Mouse (Mus musculus) embryonic fibroblast, embryonic 13.5 days (primary cell): ENCODE data around the gene Cdadc1.

Experiments used
- CTCF ChIP-seq: IDR thresholded peaks from 2 replicates; pipeline ENCODE4 v1.5.1; 2011; ENCODE audit warnings: mild to moderate bottlenecking, control low read depth, low read length, moderate library complexity, borderline replicate concordance; ENCODE audit not compliant: insufficient read depth
- POLR2A ChIP-seq: IDR thresholded peaks from 2 replicates; pipeline ENCODE4 v1.6.1; 2011; ENCODE audit warnings: low read depth, mild to moderate bottlenecking, control low read depth, low read length, moderate library complexity

DNA sequence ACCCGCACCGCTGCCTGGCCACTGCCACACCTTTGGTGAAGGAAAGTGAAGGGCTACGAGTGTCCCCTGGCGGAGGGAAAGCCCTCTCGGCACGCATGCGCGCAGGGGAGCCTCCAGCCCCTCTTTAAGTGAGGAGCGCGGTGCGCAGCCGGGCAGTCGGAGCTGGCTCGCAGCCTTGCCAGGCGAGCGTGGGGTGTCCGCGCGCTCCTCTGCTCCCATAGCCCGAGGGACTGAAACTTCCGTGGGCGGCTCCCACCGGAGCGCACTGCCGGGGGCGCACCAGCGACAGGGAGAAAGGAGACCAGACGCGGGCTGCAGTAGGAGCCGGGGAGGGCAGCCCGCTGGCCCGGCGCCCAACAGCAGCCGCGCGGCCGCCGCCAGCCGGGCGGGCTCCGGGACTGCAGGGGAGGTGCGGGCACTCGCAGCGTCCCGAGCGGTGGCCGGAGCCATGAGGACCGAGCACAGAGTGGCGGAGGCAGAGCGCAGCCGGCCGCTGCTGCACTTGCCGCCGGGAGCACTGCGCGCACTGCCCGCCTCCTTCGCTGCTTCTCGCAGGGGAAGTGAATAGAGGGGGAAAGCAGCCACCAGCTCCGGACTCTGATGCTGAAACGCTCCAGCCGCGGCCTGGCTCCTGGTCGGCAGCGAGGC, 27.5 kb upstream of the Cdadc1 start, which contains the start of gene Shisa2:
- TF ChIP-seq CTCF (peak; percentile 29; the same call in 1 of the 2 replicates), POLR2A (peak; percentile 38; the same call in 1 of the 2 replicates)
